Mouse (Mus musculus) T-helper 17 cell (primary cell): ENCODE results near the gene Selenof.

Experiments
- in situ Hi-C, 2 experiments: fragments of 300-600 bp; cut with MboI, MseI; formaldehyde crosslinking; loops; 1 replicate in 1 of 2; 2 replicates in 1 of 2; pipeline ENCODE4 v1.15.1; 2025; ENCODE audit warnings: high pct_unique_total_duplicates in 2 of 2

Gene Selenof

GRCm38 (mm10) chr3:144561511-144562250, 8.4 kb upstream of the Selenof start:
- in situ Hi-C loops: loop anchor here in 1 of 2 experiments (25.0 kb wide), 3 partner anchors 1051 to 1951 kb away; partner anchors contain the start of genes Pkn2 and Rpf1

DNA sequence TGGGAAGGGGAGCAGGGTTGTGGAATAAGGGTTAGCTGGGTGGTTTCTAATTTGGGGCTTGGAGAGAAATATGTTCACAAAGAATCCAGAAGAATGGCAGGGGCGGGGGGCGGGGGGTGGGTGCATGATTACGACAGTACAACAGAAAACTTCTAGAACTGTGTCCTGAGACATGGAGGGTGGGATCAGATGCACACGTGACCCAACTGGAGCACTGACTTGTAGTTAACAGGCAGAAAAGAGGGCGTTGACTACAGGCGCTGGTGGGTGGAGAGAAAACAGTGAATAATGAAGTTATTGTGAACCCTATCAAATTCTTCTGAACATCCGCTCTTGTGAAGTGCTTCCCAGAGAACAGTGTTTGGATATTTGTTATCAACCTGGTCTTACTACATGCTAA, 6.2 kb upstream of the Selenof start:
- in situ Hi-C loops: loop anchor here in 1 of 2 experiments (25.0 kb wide), 3 partner anchors 1048 to 1948 kb away; partner anchors contain the start of genes Pkn2 and Rpf1

DNA sequence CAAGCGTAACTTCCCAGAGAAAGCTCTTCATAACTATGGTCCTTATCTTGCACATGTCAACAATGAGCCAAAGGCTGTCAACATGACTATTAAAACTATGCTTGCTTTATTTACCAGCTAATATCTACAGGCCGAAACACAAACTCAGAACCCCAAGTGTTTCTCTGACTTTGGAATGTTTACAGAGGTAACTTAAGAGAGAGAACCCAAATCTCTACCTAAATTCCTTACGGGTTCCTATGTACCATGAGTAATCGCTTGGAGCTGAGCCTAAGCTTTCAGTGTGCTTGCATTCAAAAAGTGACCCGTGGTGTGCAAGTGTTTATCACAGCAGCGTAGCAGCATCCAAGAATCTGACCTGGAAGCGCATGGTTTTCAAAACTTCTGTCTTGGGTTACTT, 4.9 kb upstream of the Selenof start:
- in situ Hi-C loops: loop anchor here (5.0 to 25.0 kb wide), 4 partner anchors 42 to 1947 kb away; partner anchors contain the start of genes Pkn2 (in 1 of the 2) and Rpf1 (in 1 of the 2)

- in situ Hi-C loops: loop anchor here (5.0 to 25.0 kb wide), 4 partner anchors 38 to 1943 kb away; partner anchors contain the start of genes Pkn2 (in 1 of the 2) and Rpf1 (in 1 of the 2)
These were observed 1.2 kb upstream of the Selenof start for GRCm38 (mm10) chr3:144568861-144569361.

- in situ Hi-C loops: loop anchor here (5.0 to 25.0 kb wide), 4 partner anchors 38 to 1943 kb away; partner anchors contain the start of genes Pkn2 (in 1 of the 2) and Rpf1 (in 1 of the 2)
These were observed 618 bp upstream of the Selenof start for GRCm38 (mm10) chr3:144569401-144569971.

- in situ Hi-C loops: loop anchor here (10.0 to 25.0 kb wide), 4 partner anchors 1041 to 1941 kb away; partner anchors contain the start of genes Bcl10 (in 1 of the 2), Pkn2 (in 1 of the 2) and Rpf1 (in 1 of the 2)
These were observed 848 bp downstream of the Selenof start for GRCm38 (mm10) chr3:144570816-144571487.

DNA sequence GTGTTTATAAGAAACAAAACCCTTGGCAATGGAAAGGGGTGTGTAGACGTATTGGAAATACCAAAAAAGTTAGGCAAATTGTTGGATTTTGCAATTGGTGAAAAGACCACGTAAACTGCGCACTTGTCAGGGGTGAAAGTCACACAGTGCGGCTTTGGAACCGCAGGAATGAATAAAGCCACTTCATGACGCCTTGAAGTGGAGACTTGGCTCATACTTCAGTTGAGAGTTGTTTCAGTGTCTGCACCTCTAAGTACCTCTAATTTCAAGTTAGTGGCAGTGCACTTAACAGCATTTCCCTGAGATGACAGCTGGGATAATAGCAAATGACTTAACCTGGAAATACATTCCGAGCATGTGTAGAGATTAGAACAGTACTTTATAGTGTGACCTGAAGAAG, 4.2 kb downstream of the Selenof start:
- in situ Hi-C loops: loop anchor here (10.0 to 25.0 kb wide), 4 partner anchors 1038 to 1938 kb away; partner anchors contain the start of genes Bcl10 (in 1 of the 2), Pkn2 (in 1 of the 2) and Rpf1 (in 1 of the 2)

- in situ Hi-C loops: loop anchor here in 1 of 2 experiments (10.0 kb wide), 1 partner anchor 1347 kb away; the partner anchor contains the start of gene Bcl10
These were observed 7.5 kb downstream of the Selenof start for GRCm38 (mm10) chr3:144577366-144578340.

GRCm38 (mm10) chr3:144578921-144579320, 8.8 kb downstream of the Selenof start:
- in situ Hi-C loops: loop anchor here in 1 of 2 experiments (10.0 kb wide), 1 partner anchor 1346 kb away; the partner anchor contains the start of gene Bcl10

- in situ Hi-C loops: loop anchor here in 1 of 2 experiments (10.0 kb wide), 1 partner anchor 1345 kb away; the partner anchor contains the start of gene Bcl10
These were observed 9.7 kb downstream of the Selenof start for GRCm38 (mm10) chr3:144579796-144580195.

DNA sequence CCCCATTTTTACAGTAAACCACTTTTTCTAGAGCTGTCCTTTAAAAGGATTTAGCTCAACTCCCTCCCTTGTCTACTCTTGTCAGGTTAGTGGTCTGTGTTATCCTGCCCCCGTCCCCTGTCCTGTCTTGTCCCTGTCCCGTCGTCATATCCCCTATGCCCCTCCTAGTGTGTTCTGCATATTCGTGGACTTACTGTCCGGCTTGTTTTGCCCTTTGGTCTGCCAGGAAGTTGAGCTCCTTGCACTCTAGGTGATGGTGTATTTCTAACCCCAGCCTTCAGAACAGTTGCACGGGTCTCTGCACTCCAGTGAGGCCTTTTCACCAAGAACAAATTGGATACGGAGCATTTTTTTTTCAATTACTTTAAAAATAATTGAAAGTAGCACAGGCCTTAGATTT, 10.2 kb downstream of the Selenof start:
- in situ Hi-C loops: no loop called here

DNA sequence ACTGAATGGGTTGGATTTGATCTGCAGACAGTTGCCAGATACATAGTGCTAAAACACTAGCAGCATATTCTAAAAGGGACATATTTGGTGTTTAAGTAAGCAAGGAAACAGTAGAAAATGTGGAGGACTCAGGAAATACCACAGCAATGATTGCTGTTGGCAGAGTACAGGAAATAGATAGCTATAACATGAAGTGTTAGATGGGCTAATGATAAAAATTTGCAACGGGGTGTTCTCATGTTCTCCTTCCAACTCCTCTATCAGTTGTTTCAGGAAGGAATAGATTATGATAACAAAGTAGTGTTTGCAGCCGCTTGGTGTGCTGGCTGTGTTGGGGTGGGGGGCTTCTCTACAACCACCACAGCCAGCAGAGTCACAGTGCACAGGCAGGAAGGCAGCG, 11.7 kb downstream of the Selenof start:
- in situ Hi-C loops: no loop called here

DNA sequence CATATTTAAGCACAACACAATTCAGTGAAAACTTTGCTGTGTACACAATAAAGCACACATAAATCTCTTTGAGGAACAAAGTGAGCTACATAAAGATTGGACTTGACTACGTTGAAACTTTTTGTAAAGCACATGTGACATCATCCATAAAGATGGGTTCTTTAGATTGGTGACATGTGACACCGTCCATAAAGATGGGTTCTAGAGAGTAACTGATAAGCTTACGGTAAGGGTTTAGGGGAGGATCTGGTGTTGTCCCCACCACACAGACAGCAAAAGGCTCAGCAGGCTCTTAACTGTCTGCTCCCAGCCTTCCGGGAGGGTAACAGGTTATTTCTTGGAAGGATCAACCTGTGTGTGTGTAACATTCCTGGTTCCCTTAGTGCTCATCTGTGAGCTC, 12.2 kb downstream of the Selenof start:
- in situ Hi-C loops: no loop called here

- in situ Hi-C loops: no loop called here
These were observed 13.7 kb downstream of the Selenof start for GRCm38 (mm10) chr3:144583789-144584188.

- in situ Hi-C loops: no loop called here
These were observed 14.9 kb downstream of the Selenof start for GRCm38 (mm10) chr3:144584789-144585553.

- in situ Hi-C loops: no loop called here
These were observed 16.6 kb downstream of the Selenof start for GRCm38 (mm10) chr3:144586731-144587130.

DNA sequence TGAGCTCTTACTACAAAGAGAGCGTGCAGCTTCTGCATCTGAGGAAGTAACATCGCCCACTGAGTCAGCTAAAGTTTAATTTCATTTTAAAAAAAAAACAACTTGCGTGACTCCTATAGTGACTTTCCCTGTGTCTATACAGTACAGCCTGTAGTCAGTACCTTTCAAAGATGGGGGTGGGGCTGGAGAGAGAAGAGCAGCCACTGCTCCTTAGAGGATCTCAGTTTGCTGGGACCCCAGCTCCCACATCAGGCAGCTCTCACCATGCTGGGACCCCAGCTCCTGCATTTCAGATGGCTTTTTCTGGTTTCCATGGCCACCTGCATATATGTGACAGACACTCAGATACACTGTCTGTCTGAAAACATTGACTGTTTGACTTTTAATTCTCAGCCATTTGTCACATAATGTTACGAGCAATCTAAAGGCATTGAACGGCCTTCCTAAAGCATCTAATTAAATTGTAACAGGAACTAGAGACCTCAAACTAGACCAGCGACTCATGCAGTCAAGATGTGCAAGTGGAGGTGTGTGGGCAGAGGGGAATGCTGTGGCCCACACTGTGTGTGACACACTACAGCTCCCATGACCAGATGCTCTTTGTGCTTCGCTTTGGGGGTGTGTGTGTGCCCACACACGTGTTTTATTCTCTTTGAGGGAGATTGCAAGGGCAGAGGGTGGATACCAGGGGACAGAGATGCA, 19.2 kb downstream of the Selenof start:
- in situ Hi-C loops: no loop called here

- in situ Hi-C loops: no loop called here
These were observed 23.1 kb downstream of the Selenof start for GRCm38 (mm10) chr3:144592992-144593785.
